Mouse (Mus musculus): Measurements from ENCODE around the gene Cenpf.
"Not testable (repeated sequence)": the region's sequence is repeated elsewhere in the genome, so short reads cannot be mapped to it uniquely, and the experiment has no call there.

- not testable (repeated sequence) for TF ChIP-seq POLR2A (IDR thresholded peaks at IDR 0.05; ENCODE audit: borderline replicate concordance, low read depth, low read length); CTCF (IDR thresholded peaks at IDR 0.05; ENCODE audit: low read depth, low read length)
Measured at GRCm38 (mm10) chr1:189692442-189692841, 4.6 kb upstream of the Cenpf start.
